Mouse (Mus musculus): Measurements from ENCODE around the gene Ptpn6. TPM values are rescaled to one million over a fixed set of nuclear protein-coding genes. Genes with fewer than 3 reads are reported as not detected.

Ptpn6 gene
- total RNA-seq, 2 experiments from 2014 or later, result 5.0 to 6.0 TPM

DNA sequence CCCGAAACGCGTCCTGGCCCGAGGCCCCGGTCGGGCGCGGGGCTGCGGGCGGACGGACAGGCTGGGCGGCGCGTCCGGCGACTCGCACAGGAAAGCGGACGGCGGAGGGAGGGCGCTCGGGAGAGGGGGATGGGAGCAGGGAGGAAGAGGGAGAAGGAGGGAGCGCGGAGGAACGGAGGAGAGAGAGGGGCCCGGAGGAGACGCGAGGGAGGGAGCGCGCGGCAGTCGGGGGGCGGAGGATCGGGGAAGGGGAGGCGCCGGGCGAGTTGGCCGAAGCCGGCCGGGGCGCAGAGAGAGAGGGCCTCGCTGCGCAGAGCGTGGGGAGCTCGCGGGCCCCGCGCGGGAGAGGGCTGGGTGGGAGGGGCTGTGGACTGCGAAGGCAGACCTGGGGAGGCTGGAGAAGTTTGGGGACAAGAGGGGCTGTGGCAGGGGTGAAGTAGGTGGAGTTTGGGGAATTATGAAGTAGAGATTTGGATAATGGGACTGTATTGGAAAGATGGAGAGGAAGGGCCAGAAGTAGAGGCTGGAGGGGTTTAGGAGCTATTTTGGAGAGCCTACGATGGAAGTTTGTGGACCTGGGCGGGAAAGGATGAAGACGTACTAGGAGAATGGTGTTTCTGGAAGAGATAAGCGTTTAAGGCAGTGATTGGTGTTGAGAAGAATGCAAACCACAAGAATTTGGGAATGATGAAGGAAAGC, 18.3 kb upstream of the Ptpn6 start:
- intact Hi-C loops (cut with DNase I), result loop anchor here (5.0 to 10.0 kb wide), 3 partner anchors 50 to 262 kb away; partner anchors contain the start of genes C1rl, Lpcat3 and Spsb2
- peak; percentile 88 to 90 for DNase-seq

DNA sequence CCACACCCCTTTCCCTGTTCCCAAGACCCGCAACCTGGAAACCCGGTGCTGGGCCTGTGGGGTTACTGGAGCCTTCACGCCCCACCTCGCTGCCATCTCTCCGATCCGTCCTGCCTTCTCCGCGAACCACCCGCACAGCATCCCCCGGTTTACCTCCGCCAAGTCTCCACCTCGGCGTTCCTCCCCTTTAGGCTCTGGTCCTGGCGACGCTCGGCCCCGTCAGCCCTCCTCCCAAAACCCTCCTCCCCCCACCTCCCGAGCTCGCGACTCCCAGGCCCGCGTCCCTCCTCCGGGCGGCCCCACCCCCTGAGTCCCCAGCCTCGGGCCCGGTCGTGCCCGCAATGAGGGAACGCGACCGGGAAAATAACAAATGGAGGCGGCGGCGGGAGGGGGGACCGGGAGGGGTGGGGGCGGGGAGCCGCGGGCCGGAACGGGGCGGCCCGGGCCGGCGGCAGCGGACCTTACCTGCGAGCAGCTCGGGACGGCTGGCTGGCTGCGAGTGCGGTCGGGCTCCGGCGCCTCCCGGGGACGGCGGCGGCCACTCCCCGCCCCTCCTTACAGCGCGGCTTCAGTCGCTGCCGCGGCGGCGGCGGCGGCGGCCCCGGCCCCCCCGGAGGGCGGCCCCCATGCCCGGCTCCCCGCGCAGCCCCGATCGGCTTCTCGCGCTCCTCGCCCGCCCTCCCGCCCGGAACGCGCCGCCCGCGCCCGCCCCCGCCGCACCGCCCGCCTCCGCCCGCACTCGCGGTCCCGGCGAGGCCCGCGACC, 17.5 kb upstream of the Ptpn6 start, which contains the start of the genes Gm45234 and Atn1:
Gm45234 (minus strand) TSS at position 191 of the 765 bp plus-strand sequence.
Atn1 (minus strand) TSS at position 694 of the 765 bp plus-strand sequence.
- intact Hi-C loops (cut with DNase I), result loop anchor here (5.0 to 10.0 kb wide), 3 partner anchors 51 to 261 kb away; partner anchors contain the start of genes C1rl, Lpcat3 and Spsb2
- peak; percentile 79 to 82 for DNase-seq

DNA sequence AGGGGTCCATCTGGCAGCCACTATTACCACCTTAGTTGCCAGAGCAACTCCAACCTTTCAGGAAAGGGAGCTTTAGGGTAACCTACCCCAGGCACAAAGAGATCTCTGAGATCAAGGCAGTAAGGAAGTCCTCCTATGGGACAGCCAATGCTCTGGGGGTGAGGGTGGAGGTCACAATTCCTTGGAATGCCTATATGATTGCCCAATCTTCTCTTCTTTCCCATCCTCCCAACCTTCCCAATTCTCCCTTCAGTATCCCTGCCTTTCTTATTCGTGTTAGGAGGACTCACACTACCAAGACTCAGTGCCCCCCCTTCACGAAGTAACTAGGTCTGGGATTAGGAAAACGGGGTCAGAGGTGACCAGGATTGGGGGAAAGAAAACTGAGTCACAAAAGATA, 16.8 kb upstream of the Ptpn6 start:
- intact Hi-C loops (cut with DNase I), result loop anchor here (5.0 to 10.0 kb wide), 3 partner anchors 52 to 261 kb away; partner anchors contain the start of genes C1rl, Lpcat3 and Spsb2
- no peak for DNase-seq

DNA sequence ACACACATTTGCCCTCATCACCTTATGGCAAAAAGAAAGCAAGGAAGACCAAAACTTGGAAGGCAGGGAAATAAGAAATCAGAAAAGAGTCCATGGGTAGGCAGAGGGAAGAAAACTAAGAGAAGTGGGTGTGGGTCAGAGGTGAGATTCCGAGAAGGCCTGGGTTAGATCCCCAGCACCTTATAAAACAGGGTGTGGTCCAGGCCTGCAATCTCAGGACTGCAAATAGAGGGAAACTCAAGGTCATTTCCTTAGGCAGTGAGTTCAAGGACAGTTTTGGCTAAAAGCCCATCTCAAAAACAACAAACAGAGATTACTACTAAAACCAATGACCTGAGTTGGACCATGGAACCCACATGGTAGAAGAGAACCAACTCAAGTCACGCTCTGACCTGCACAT, 15.3 kb upstream of the Ptpn6 start:
- DNase-seq, result no peak
- intact Hi-C loops (cut with DNase I), result loop anchor here (10.0 kb wide), 1 partner anchor 259 kb away; the partner anchor contains the start of gene C1rl

DNA sequence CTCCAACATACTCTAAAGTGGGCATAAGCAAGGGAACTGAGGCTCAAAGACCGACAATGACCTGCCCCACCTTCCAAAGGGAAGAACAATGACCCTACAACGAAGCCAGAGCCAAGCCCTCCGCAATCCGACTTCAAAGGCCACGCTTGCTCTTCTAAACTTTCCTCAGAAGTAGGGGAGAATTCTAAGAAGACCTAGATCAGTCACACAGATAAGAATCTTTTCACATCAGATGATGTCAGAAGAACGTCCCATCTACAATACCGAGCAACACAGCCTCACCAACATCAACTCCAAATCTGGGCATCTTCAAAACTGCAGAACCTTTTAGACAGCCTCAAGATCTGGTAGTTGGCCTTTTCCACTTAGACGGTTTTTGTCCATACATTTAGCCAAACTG, 11.9 kb upstream of the Ptpn6 start:
- intact Hi-C loops (cut with DNase I), result loop anchor here (10.0 kb wide), 1 partner anchor 256 kb away; the partner anchor contains the start of gene C1rl
- no peak for DNase-seq

DNA sequence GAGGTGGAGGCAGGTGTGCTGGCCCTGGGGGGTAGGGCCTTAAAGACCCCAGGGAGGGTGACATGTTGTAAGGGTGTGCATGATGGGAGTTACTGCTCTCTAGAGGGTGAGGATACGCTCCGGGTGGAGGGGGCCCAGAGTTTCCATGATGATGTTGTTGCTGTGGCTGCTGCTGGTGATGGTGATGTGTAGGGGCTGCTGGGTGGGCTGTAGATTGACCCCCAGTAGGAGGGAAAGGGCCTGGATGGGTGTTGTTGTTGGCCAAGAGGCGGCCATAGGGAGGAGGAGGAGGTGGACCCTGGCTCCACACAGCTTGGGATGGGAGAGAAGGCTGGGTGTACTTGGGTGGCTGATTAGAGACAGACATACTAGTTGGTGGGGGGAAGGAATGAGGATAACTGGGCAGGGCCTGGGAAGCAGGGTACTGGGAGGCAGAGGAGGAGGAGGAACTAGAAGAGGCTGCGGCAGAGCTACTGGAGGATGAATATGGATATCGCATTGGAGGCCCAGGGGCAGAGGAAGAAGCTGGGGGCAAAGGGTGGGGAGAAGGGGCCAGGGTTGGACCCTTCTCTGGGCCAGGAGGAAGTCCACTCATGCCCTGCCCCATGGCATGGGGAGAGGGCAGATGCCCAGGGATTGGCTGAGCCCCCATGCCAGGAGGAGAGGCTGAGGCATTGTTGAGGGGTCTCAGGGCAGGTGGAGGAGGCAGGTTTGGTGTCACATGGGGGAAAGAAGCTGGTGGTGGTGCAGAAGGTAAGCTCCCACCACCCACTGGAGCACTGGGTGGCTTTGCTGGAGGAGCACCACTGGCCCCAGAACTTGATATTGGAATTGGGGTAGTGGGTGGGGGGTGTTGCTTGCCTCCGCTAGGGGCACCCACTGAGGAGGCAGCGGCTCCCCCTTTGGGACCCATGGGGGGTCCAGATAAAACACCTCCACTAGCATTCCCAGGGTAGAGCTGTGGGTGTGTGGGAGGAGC, 8.4 kb upstream of the Ptpn6 start:
- intact Hi-C loops (cut with DNase I), result no loop called here
- DNase-seq, result no peak

DNA sequence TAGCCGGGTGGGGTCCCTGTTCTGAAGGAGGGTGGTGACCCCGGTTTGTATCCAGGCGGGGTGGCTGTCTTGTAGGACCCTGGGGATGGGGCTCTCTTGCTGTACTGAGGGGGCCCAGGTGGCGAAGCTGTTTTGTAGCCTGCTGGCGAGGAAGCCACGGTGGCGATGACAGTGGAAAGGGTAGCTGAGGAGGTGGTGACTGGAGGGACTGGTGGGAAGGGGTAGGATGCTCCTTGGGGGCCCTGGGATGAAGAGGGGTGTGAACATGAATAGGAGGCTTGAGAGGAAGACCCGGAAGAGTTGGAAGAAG, 7.7 kb upstream of the Ptpn6 start:
- DNase-seq, result no peak
- intact Hi-C loops (cut with DNase I), result no loop called here

DNA sequence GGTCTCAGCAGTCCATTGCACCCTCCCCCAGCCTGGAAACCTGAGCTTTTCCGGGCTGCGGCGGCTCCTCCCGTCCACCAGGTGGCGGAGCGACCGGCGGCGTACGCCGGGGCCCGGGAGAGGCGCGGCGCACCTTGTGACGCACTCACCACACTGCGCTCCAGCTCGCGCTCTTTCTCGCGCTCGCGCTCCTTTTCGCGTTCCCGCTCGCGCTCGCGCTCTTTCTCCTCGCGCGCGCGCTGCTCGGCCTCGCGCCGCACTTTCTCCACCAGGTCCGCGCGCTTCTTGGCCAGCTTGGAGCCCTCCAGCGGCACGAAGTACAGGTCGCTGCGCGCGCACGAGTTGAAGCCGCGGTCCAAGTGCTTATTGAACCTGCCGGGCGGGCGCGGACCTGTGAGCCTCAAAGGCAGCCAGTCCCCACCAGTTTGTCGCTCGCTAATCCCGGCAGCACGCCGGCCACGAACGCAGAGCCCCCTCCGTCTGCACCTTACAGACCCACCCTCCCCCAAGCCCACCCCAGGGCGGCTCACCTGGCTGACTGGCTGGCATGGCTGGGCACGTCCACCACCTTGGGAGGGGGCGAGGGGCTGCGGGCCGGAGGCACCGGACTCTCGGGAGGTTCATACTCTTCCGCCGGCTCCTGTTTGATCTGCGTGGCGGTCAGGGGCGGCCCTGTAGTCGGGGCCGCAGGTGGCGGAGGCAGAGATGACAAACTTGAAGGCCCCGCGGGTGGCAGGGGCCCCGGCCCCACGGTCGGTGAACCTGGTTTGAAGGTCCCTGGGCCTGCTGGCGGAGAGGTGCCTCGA, 7.2 kb upstream of the Ptpn6 start:
- DNase-seq, result peak; percentile 95
- intact Hi-C loops (cut with DNase I), result no loop called here

DNA sequence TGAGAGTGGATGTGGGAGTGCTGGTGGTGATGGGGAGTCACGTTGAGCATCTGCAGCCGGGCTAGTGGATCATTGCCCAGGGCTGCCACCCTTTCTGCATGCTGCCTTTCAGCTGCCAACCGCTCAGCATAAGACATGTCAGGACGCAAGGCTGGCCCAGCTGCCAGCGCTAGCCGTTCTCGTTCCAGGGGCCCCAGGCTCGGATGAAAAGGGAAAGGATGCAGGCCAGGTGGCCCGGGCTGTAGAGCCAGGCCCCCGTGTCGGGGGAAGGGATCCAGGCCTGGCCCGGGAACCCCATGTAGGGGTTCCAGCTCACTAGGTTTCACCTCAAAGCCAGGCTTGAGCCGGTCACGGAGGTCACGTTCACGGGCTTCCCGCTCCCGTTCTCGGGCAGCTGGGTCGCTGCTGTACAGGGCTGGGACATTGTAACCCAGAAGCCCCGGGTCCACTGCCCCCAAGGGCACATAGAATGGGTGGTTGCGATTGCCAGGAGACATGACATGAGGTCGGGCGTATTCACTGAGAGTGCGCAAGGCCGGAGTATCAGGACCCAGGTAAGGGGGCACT, 6.3 kb upstream of the Ptpn6 start:
- DNase-seq, result no peak
- intact Hi-C loops (cut with DNase I), result loop anchor here (5.0 kb wide), 2 partner anchors 83 to 103 kb away; partner anchors contain the start of gene Lpcat3

DNA sequence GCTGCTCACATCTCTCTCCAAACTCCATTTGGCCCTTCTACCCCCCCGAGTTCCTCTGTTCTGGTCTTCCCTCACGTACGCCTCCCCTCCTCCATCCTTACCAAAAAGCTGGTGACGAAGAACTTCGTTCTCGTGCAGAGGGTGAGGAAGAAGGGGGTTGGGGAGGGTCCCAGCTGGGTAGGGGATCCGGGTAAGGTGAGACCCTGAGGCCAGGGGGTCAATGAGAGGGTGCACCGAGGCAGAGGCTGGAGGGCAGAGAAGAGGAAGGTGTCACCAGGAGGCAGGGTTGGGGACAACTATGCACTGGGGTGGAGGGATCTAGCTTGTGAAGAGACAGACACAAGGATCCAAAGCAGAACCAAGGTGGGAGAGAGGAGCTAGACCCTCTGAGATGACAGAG, 5.1 kb upstream of the Ptpn6 start:
- intact Hi-C loops (cut with DNase I), result loop anchor here (5.0 kb wide), 2 partner anchors 81 to 101 kb away; partner anchors contain the start of gene Lpcat3
- no peak for DNase-seq

DNA sequence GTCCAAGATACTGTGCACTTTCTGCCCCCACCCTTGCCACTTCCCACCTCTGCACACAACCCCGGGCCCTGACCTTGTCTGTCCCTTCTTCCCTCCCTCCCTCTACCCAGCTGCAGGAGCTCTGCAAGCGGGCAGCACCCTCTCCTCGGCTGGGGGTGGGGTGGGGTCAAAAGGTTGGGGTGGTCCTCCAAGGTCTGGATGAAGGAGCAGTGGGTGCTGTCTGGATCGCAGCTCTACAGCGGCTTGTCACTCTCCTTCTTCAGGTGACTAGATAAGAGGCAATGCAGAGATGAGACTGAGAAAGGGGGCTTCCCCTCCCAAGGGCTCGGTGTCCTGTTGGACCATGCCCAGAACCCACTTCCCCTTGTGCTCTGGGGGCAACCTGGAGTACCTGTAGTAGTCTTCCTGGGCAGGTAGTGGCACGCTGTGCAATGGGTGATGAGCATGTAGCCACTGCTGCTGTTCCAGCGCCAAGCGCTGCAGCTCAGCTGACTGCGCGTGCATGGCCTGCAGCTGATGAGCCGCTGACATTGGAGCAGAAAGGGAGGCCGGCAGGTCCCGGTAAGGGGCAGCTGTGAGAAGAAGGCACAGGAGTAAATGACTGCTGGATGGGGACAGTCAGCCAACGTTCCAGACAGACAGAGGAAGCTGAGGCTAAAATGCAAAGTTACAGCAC, 4.5 kb upstream of the Ptpn6 start:
- intact Hi-C loops (cut with DNase I), result loop anchor here (5.0 kb wide), 2 partner anchors 81 to 101 kb away; partner anchors contain the start of gene Lpcat3

DNA sequence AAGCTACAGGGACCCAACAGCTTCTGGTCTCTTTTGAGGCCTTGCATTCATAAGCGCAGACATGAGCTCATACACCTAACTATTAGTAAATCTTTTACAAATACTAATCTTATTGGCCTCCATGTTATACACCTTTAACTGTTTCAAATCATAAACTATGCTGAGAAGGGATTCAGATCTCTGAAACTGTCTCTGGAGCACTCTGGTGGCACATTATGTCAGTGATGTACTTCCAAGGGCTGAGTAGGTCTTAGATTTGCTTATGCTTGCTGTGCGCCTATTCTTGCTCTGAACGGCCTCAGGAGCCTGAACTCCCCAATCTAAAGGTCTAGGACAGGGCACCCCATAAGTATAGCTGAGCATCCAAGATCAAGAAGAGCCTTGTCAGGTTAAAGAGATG, 3.3 kb upstream of the Ptpn6 start:
- intact Hi-C loops (cut with DNase I), result loop anchor here (1.0 to 5.0 kb wide), 4 partner anchors 17 to 100 kb away; partner anchors contain the start of genes Emg1, Lpcat3 and Phb2
- DNase-seq, result no peak

More for the DNA sequence above, 4.5 kb upstream of the Ptpn6 start:
- DNase-seq, result no peak

DNA sequence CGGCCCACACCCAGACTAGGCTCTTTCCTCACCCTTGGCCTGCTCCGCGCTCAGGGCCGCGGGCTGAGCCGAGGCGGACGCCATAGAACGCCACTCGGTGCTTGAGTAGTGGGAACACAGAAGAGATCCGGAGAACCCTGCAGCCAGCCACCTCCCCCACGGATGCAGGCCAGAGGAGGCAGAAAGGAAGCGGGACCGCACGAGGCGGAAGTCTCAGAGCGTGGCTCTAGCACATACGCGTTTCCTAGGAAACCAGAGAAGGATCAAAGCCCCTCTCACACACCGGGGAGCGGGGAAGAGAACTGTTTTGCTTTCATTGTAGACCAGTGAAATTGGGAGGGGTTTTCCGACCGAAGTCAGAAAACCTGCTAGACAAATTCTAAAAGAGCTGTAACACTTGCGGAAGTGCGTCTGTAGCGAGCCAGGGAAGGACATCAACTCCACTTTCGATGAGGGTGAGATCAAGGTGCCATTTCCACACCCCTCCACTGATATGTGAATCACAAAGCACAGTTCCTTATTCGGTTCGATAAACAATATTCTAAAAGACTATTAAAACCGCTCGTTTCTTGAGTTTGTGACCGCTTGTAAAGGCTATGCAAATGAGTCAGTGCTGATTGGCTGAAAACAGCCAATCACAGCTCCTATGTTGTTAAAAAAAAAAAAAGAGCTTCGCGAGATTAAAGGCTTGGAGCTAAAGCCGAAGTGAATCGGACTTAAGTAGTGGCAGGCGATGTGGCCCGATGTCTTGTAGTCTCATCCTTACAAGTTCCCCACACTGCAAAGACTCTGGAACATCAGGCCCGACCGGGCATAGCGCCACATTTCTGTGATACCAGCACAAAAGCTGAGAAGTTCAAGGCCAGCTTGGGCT, 2.6 kb upstream of the Ptpn6 start, which contains the start of gene Grcc10:
Grcc10 (minus strand) TSS at position 487 of the 874 bp plus-strand sequence.
- intact Hi-C loops (cut with DNase I), result loop anchor here (1.0 to 5.0 kb wide), 4 partner anchors 18 to 99 kb away; partner anchors contain the start of genes Emg1, Lpcat3 and Phb2
- DNase-seq, result peak; percentile 92 to 93

DNA sequence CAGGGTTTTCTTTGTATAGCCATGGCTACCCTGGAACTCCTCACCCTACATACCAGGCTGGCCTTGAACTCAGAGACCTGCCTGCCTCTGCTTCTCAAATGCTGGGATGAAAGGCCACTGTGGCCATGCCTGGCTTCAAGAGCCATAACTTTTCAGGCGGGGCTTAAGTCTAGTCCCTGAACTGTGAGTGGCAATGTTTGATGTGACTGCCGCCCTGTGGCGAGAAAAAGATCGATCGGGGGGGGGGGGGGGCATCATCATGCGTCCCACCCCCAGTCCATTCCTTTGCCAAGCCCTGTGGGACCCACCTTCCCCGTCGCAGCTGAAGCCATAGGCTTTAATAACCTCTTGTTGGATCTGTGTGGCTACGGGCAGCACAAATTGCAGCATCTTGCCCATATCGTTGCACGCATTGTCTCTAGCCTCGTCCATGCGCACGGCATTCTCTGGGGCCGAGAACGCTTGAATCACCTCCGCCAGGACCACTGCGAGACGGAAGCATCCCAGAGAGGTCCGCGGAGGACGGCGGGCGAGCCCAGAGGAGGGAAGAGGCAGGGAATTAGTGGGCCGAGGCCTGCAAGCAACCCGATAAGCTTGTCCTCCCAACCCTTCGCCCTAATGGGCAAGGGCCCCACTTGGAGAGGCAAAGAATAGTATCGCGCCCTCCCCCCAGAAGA, 1.8 kb upstream of the Ptpn6 start:
- no peak for DNase-seq
- intact Hi-C loops (cut with DNase I), result loop anchor here (2.0 to 5.0 kb wide), 3 partner anchors 18 to 98 kb away; partner anchors contain the start of gene Lpcat3

DNA sequence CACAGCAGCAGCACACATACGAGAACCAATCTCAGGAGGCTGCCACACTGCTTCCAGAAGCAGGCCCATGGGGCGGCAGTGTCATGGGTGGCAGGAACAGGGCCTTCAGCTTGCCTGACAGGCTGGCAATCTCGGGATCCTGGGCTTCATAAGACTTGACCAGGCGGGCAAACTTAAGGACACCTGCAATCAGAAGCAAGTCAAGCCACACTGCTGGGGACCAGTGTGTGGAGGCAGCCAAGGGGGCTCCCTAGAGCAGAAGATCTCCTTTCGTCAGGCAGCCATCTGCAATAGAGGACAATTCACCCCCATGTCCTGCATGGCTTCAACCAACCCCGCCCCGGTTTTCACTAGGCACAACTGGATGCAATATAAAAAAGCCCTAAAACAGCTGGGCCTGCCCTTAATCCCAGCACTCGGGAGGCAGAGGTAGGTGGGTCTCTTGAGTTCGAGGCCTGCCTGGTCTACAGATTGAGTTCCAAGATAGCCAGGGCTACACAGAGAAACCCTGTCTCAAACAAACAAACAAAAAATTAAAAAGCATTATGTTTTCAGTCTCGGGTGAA, 800 bp upstream of the Ptpn6 start:
- intact Hi-C loops (cut with DNase I), result loop anchor here (5.0 kb wide), 1 partner anchor 37 kb away; no protein-coding TSS in a partner anchor
- DNase-seq, result no peak

DNA sequence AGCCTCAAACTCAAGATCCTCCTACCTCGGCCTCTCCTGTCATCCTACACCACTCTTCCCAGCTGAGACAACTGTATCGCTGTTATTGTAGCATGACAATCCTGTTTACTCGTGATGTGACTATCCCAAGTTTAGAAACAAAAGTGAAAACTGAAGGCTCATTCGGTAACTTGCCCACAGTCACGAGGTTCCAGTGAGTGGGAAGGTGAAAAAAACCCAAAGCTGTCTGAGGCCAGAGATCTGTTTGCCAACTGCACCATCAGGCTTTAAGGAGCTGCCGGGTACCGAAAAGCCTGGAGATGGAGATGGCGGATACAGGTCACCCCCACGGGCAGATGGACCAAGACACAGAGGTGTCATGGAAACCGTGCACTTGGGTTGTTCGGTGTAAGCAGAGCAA, 1.5 kb downstream of the Ptpn6 start:
- intact Hi-C loops (cut with DNase I), result loop anchor here (5.0 kb wide), 1 partner anchor 35 kb away; no protein-coding TSS in a partner anchor
- DNase-seq, result no peak

All from heart, postnatal 10 days (tissue).